Mouse (Mus musculus): ENCODE data around the gene Tuba1b.
A peak's percentile ranks its signal among the peaks of the same experiment; 100 is the strongest.
"Not testable (repeated sequence)": the region's sequence is repeated elsewhere in the genome, so short reads cannot be mapped to it uniquely, and the experiment has no call there.

Gene Tuba1b

DNA sequence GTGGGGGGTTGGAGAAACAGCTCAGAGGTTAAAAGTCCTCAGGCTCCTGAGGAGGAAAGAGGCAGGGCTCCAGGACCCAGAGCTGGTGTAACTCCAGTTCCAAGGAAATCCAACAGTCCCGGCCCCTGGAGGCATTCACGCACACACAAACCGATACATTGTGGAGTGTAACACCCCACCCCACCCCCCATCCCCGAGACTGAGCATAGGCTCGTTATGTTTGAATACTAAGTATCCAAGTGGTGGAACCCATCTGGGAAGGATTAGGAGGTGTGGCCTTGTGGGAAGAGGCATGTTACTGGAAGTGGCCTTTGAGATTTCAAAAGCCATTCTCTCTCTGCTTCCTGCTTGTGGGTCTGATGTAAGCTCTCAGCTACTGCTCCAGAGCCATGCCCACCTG lies 12.9 kb downstream of the Tuba1b start:
- no peak for DNase-seq

DNA sequence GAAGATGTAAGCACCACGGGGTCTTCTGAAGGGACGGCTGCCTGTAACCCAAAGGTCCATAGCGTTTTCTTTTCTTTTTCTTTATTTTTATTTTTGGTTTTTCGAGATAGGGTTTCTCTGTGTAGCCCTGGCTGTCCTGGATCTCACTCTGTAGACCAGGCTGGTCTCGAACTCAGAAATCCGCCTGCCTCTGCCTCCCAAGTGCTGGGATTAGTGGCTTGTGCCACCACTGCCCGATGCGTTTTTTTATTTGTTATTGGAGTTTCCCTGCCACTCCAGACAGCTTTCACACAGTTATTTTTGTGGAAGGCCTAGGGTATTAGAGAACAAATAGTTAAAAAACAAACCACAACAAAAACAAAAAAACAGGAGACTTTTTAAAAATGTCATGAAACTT lies 15.9 kb downstream of the Tuba1b start:
- DNase-seq, result not testable (repeated sequence)

GRCm38 (mm10) chr15:98917538-98918498 lies 16.5 kb downstream of the Tuba1b start, which contains the start of gene Lmbr1l:
Gene Lmbr1l (minus strand): TSS chr15:98918231.
- DNase-seq, result peak; percentile 100

DNA sequence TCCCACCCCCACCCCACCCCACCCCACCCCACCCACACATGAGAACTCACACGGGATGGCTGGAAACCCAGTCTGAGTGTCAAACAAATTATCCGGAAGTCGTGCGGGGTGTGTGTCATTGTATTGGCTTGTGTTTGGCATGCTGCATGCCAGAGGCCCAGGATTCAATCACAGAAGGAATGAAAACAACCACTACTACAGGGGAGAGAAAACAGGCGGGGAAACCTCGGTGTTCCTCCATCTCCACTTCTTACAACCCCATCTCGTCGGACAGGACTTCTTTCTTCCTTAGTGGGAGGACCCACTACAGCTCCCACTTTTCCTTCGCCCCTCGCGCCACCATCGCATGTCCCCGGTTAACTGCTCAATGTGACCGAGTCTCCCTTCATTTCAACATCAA lies 17.3 kb downstream of the Tuba1b start:
- DNase-seq, result peak; percentile 34

DNA sequence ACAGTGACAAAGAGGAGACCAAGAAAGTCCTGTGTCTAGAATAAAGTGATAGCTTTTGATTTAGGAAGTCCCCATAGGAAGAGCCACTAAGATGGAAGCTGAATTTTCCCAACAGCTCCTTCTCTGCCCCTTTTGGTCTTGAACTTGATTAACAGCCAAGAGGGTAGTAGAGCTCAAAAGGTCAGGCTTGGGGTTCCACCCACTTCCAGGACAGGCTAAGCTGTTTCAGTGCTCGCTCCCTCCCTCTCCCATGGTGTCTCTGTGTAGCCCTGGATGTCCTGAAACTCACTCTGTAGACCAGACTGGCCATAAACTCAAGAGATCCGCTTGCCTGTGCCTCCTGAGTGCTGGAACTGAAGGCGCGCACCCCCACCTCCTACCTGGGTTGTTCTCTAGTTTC lies 18.3 kb downstream of the Tuba1b start:
- peak; percentile 44 for DNase-seq

- no peak for DNase-seq
Observed at GRCm38 (mm10) chr15:98914903-98915302, 19.5 kb downstream of the Tuba1b start.

- DNase-seq, result no peak
Observed at GRCm38 (mm10) chr15:98904692-98905091, 29.7 kb downstream of the Tuba1b start.

DNA sequence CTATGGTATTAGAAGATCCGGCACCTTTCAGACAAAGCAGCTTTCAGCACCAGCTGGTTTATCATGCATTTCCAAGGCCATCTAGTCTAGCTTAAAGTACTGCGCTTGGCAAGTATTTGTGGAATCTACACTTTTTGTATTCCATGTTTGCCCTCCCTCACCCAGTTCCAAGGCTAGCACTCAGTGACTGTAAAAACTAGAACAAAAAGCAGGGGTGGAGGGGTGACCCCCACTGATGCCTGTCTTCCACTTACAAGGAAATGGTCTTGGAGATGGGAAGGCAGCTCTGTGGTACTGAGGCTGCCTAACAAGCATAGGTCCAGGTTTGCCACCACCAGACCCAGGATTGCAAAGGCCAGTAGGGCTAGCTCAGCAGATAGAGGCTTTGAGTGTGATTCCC lies 31.8 kb downstream of the Tuba1b start:
- DNase-seq, result no peak

GRCm38 (mm10) chr15:98901530-98901929 lies 32.8 kb downstream of the Tuba1b start:
- DNase-seq, result no peak

DNA sequence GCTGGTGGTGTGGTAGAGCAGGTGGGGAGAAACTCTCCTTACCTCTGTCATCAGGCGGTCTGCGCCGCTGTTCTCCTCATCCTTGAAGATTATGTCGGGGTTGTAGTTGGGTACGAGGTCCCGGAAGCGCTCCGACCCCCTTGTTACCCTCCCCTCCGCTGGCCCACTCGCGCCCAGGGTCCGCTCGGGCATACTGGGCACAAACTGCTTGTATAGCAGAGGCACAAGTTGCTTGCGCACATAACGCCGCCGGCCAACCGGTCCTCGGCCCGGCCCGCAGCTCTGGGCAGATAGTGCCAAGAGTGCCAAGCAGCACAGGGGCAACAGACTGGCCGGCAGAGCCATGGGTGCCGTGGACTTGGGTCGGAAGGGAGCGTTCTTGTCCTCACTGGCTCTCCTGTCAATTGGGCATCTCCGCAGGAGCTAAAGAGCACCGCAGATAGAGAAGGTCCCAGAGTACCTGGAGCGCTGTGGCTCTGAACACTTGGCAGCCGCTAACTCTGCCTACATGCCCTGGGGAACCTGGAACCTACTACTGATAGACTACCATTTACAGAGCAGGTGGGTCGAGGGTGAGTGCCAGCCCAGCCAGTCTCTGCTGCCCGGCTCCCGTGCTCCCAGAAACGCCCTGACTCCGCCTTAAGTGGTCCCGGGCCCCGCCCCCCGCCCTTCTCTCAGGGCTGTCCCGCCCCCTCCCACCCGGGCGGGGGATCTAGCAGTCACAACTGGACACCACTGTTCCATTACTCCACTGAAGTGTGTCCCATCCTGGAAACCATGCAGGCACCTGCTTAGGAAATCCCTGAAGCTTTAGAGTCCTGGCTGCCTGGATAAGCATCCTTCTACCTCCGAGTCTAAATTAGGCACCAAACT lies 36.2 kb downstream of the Tuba1b start, which contains the start of gene Dhh:
Dhh (minus strand) TSS at position 613 of the 873 bp plus-strand sequence.
- DNase-seq, result no peak

DNA sequence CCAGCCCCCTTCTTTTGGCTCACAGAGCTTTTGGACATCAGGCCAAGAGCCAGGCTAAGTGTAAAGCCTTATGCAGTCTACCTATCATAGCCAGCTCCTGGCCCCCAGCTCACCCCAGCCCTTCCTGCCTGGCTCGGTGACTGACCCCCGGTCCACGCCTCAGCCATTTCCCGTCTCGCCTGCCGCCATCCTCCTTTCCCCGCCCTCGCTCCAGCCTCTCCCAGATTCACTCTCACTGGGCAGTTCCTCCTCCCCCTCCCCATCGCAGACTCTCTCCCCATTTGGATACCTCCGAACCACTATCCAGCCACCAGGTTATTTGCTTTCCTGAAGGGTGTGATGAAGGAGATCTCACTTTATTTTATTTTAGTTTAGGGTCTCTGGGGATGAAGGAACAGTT lies 36.9 kb downstream of the Tuba1b start:
- no peak for DNase-seq

- no peak for DNase-seq
Observed at GRCm38 (mm10) chr15:98895635-98896589, 38.5 kb downstream of the Tuba1b start.

DNA sequence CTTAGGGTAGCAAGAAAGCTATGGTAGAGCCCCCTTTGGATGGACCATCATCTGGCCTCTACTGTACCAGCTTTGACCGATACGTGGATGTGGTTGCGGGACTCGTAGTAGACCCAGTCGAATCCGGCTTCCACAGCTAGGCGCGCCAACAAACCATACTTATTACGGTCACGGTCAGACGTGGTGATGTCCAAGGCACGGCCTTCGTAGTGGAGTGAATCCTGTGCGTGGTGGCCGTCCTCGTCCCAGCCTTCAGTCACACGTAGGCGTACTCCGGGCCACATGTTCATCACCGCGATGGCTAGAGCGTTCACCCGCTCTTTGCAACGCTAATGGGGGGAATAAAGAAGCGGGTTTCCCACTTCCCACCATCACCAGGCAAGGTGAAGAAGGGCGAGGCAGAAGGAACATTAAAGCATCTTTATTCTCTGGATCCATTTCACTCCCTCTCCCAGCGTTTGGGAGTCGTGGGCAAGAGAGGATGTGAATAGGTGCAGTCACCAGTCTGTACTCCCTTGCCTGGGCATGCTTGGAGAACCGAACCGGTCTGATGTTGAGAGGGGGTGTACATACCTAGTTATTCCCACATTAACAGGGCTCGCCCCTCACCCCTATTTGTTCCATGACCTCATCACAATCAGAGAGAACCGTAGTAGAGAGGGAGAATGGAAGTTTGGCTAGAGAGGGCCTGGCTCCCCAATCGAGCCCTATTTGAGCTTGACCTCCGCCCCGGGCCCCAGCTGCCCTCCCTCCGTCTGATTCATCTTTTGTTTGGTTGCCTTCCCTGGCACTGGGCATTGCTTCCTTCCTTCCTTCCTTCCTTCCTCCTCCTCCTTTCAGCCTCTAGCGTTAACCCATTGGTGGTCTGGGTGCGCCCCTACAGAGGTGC lies 39.4 kb downstream of the Tuba1b start:
- DNase-seq, result no peak

GRCm38 (mm10) chr15:98893940-98894745 lies 40.2 kb downstream of the Tuba1b start, which contains the start of gene Rhebl1:
Gene Rhebl1 (minus strand): TSS chr15:98894540.
- DNase-seq, result no peak

DNA sequence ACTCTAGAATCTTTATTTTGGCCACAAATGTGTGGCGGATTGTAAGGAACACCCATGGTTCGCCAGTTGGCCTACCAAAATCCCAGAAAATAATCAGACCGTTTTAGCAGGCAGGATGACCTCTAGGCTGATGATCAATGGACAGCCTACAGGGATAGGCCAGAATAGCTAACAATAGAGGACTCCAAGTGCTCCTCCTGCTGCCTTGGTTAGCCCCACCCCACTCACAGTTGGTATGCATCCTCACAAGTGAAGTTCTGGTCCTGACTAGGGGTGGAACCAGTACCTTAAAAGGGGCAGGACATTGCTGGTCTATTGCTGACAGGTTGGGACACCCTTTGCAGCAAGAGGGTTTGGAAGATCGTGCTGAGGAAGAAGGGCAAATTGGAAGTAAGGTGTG lies 41.3 kb downstream of the Tuba1b start:
- DNase-seq, result no peak

DNA sequence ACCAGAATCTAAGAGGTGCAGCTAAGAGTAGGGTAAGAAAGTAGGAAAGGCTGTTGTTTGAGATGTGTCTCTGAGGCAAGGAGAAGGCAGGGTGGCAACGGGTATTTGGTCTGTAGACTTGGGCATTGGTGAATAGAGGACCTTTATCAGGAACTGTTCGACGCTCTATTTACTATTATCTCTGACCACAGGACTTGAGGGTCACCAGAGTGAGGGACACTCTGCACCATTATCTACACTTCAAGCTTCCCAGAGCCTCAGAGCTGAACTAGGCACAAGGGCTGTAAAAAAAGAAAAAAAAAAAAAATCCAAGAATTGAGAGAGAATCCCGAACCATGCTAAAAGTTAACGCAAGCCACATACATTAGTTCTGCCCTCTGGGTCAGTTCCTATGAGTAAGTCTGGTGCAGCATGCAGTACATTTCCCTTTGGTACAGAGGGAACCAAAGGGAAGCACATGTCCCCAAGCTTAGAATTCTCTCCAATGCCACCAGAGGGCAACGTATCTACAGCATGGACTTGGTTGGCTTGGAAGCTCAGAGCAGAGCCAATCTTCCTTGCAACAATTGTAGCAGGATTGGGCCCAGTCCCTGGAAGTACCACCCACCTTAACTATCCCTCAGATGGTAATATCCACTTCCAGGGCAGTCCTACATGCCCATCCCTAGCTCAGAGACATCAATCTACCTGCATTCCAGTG lies 42.3 kb downstream of the Tuba1b start:
- peak; percentile 77 for DNase-seq

DNA sequence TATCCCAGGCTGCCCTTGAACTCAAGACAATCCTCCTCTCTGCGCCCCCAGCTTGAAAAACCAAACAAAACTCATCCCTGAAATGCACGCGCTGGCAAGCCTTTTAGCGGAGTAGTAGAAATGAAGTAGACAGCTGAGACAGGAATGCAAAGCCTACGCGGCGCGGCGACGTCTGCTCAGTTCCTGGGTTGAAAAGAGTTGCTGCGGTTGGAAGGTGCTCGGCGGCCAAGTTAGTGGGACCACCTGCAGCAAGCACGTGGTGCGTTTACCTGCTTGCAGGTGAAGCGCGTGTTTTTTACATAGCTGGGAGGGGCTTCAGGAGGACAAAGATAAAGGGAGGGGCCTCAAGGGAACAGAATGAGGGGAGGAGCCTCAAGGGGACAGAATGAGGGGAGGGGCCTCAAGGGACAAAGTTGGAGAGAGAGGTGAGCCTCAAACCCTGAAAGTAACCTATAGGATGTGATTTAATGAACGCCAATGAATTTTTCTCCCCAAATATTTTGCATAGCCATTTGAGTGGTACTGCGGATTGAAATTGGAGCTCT lies 43.1 kb downstream of the Tuba1b start:
- no peak for DNase-seq

GRCm38 (mm10) chr15:98887526-98887925 lies 46.8 kb downstream of the Tuba1b start:
- no peak for DNase-seq

- no peak for DNase-seq
Observed at GRCm38 (mm10) chr15:98886667-98887387, 47.5 kb downstream of the Tuba1b start.

All from kidney, adult 11 months (tissue).